Mouse (Mus musculus): ENCODE results near the gene Enpp7. TPM values are rescaled to one million over a fixed set of nuclear protein-coding genes. Genes with fewer than 3 reads are reported as not detected.

Gene Enpp7
- polyA plus RNA-seq, 1 experiment from 2014 or later: not detected

DNA sequence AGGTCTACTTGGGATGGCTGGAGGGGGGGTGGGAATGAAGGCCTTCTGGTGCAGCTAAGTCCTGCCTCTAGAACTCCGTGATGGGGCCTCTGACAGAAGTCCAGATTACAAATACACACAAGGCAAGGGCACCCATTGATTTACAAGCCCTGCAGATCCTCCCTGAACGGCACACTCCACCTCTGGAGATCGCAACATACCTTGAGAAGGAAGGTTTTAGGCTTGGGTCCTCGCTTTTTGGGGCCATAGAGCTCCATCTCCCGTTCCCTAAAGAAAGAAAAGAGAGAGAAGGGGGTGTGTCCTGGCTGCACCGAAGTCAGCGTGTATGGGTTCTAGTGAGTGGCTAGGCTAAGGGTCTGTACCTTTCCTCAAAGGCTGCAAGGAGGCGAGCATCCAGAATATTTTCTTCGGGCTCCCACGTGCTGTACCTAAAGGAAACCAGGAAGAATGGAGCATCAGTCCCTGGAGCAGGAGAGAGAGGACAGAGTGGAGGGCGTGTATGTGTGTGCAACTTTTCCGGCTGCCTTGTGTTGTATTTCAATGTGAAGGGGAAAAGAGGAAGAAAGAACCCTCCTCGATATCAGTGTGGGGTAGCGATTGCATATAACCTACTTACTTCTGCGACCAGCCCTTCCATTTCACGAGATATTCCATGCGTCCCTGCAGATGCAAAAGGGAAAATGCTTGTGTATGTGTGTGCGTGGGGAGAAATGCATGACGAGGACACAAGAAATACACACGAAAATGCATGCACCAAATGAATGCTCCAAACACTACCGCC lies 51.9 kb downstream of the Enpp7 start:
- no peaks in the 10 kb centered on the region for H3K9me3 ChIP-seq (replicated peaks)
- H3K36me3 ChIP-seq: peaks cover 10% of the 10 kb centered on the region
- peaks cover 92% of the 10 kb centered on the region for H3K27me3 ChIP-seq (ENCODE audit: low read depth, poor library complexity, severe bottlenecking)
- H3K27ac ChIP-seq (replicated peaks): peak overlapping the region; percentile 95
- H3K4me3 ChIP-seq: peak overlapping the region; percentile 86
- H3K4me1 ChIP-seq: peaks cover 90% of the 10 kb centered on the region
- no peak for DNase-seq (ENCODE audit: low spot score)
- 2% methylated on average over 21 of the region's 21 CpGs for WGBS

- Histone ChIP-seq H3K4me1 (peaks cover 89% of the 10 kb centered on the region), H3K27me3 (ENCODE audit: low read depth, poor library complexity, severe bottlenecking) (peaks cover 92% of the 10 kb centered on the region), H3K27ac (replicated peaks) (peak within 1 kb of the TSS; percentile 95), H3K36me3 (peaks cover 10% of the 10 kb centered on the region), H3K9me3 (replicated peaks) (no peaks in the 10 kb centered on the region), H3K4me3 (peak within 1 kb of the TSS; percentile 86)
- whole genome bisulfite sequencing: under 1% methylated on average over 55 of the region's 63 CpGs
- peak; percentile 100 for DNase-seq (ENCODE audit: low spot score)
These were observed 52.8 kb downstream of the Enpp7 start, which contains the start of gene Cbx8 for GRCm38 (mm10) chr11:119040600-119041324. TSS of gene Cbx8 (minus strand) at chr11:119040969.

GRCm38 (mm10) chr11:119041325-119041716 lies 53.3 kb downstream of the Enpp7 start:
- H3K4me1 ChIP-seq: peaks cover 86% of the 10 kb centered on the region
- peaks cover 92% of the 10 kb centered on the region for H3K27me3 ChIP-seq (ENCODE audit: low read depth, poor library complexity, severe bottlenecking)
- H3K27ac ChIP-seq (replicated peaks): peak overlapping the region; percentile 90
- H3K9me3 ChIP-seq (replicated peaks): no peaks in the 10 kb centered on the region
- DNase-seq (ENCODE audit: low spot score): peak; percentile 88
- WGBS: 0% methylated on average over 31 of the region's 31 CpGs
- H3K36me3 ChIP-seq: peaks cover 10% of the 10 kb centered on the region
- peak overlapping the region; percentile 86 for H3K4me3 ChIP-seq

DNA sequence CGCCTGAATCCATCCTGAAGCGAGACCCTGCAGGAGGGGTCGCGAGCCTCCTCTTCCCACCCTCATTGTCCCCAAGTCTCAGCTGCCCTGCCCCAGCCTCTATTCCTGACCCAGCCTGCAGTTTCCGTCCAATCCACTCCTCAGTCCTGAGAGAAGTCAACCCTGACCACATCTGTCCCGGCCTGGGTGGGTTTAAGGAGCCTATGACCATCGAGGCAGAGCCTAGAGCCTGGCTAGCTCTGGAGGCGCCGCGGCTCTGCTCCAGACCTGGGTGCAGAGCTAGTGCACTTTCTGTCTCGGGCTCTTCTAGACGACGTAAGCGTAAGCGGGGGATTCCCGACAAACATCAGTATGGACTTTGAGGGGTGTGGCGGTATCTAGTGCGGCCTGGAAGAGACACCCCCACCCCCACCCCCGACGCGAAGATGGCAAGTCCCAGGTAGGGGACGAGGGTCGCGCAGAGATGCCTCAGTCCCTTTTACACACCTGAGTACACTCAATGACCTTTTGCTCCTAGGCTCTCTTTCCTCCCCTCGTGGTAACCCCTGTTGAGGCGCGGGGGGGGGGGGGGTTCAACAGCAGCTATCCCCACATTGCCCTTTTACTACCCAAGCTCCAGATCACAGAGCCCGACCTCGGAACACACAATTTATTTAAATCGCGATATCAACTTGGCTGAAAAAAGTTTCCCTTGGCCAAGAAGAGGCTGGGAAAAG lies 53.9 kb downstream of the Enpp7 start:
- Histone ChIP-seq H3K27me3 (ENCODE audit: low read depth, poor library complexity, severe bottlenecking) (peaks cover 92% of the 10 kb centered on the region), H3K4me3 (peak overlapping the region; percentile 86), H3K9me3 (replicated peaks) (no peaks in the 10 kb centered on the region), H3K36me3 (peaks cover 10% of the 10 kb centered on the region), H3K4me1 (peaks cover 86% of the 10 kb centered on the region), H3K27ac (replicated peaks) (peak overlapping the region; percentile 90)
- DNase-seq (ENCODE audit: low spot score): no peak
- WGBS: under 1% methylated on average over 31 of the region's 31 CpGs

Other genes with a start within 250 kb of the Enpp7 start
- gene Rbfox3, start 76.6 kb upstream of the Enpp7 start, polyA plus RNA-seq (2016; fragmentation: Nextera tagmentation; extraction: Ambion mirVana): 7.6 and 8.3 TPM in 2 replicates
- 108 and 110 TPM in 2 replicates for gene Cbx2, start 34.8 kb downstream of the Enpp7 start, polyA plus RNA-seq (2016; fragmentation: Nextera tagmentation; extraction: Ambion mirVana)
- gene Cbx8, start 52.8 kb downstream of the Enpp7 start, polyA plus RNA-seq (2016; fragmentation: Nextera tagmentation; extraction: Ambion mirVana): 13.5 and 15.0 TPM in 2 replicates
- 5.1 and 7.1 TPM in 2 replicates for gene Cbx4, start 98.0 kb downstream of the Enpp7 start, polyA plus RNA-seq (2016; fragmentation: Nextera tagmentation; extraction: Ambion mirVana)
- gene Tbc1d16, start 240.3 kb downstream of the Enpp7 start, polyA plus RNA-seq (2016; fragmentation: Nextera tagmentation; extraction: Ambion mirVana): 27.0 and 29.6 TPM in 2 replicates
- 20.6 and 21.8 TPM in 2 replicates for gene Ccdc40, start 240.4 kb downstream of the Enpp7 start, polyA plus RNA-seq (2016; fragmentation: Nextera tagmentation; extraction: Ambion mirVana)